Comparison of ENCODE assay signal across 11 mouse cellular contexts in genomic region chr15:79513940-79514339, GRCm38 (mm10). TPM values are rescaled to one million over a fixed set of nuclear protein-coding genes. Genes with fewer than 3 reads are reported as not detected.
DNase-seq lines count a peak whose midpoint lies in the region; ATAC-seq and TF ChIP-seq lines count a peak whose summit lies in the region.
"Had no signal": no experiment of that assay in that cellular context is flagged by ENCODE, and none has a peak within 500 bp of the region (broad histone marks: within the 10 kb centered on the region; RNA-seq: fewer than 3 reads in every experiment).

No protein-coding gene starts in this region.

- no peak for TF ChIP-seq CTCF in kidney, postnatal 0 days (IDR thresholded peaks at IDR 0.05; ENCODE audit: low read depth)

- H3K4me1 ChIP-seq in kidney, postnatal 0 days (replicated peaks; ENCODE audit: insufficient read depth, low read length) = peaks cover 12% of the 10 kb centered on the region; the same call in 1 of the 2 replicates
- H3K4me1 ChIP-seq in embryonic facial prominence, embryonic 11.5 days (ENCODE audit: control insufficient read depth, insufficient read depth, low read length) = no peaks in the 10 kb centered on the region; the same call in 1 of the 2 replicates
- H3K4me1 ChIP-seq in limb, embryonic 13.5 days = peaks cover 46% of the 10 kb centered on the region

- no peak for ATAC-seq in kidney, postnatal 0 days (replicated peaks; ENCODE audit: low FRiP score, low read depth)
- ATAC-seq in embryonic facial prominence, embryonic 11.5 days (replicated peaks; ENCODE audit: insufficient number of reproducible peaks, low FRiP score, low TSS enrichment, low read depth) = no peak
- ATAC-seq in limb, embryonic 13.5 days (ENCODE audit: low FRiP score, low read depth) = no peak

- no peak overlapping the region for H3K4me3 ChIP-seq in kidney, postnatal 0 days (replicated peaks; ENCODE audit: low read depth, low read length)
- H3K4me3 ChIP-seq in embryonic facial prominence, embryonic 11.5 days (ENCODE audit: low read depth, low read length) = no peak overlapping the region
- no peak overlapping the region for H3K4me3 ChIP-seq in limb, embryonic 13.5 days
- H3K4me3 ChIP-seq: hindbrain, embryonic 15.5 days; neural tube, embryonic 13.5 days had no signal

- H3K4me2 ChIP-seq in kidney, postnatal 0 days (ENCODE audit: low read length) = no peak overlapping the region
- no peak overlapping the region for H3K4me2 ChIP-seq in embryonic facial prominence, embryonic 11.5 days (ENCODE audit: low read depth, low read length)
- H3K4me2 ChIP-seq in limb, embryonic 13.5 days (replicated peaks) = no peak overlapping the region
- H3K4me2 ChIP-seq: hindbrain, embryonic 15.5 days; neural tube, embryonic 13.5 days had no signal

- no peak overlapping the region for H3K9ac ChIP-seq in kidney, postnatal 0 days (ENCODE audit: low read depth, low read length)
- H3K9ac ChIP-seq in embryonic facial prominence, embryonic 11.5 days (replicated peaks; ENCODE audit: low read length) = no peak overlapping the region
- 0 out of 2 replicates have a peak overlapping the region, but pooled peaks have one; percentile 32 for H3K9ac ChIP-seq in limb, embryonic 13.5 days
- H3K9ac ChIP-seq: hindbrain, embryonic 15.5 days; neural tube, embryonic 13.5 days had no signal

- peaks cover 12% of the 10 kb centered on the region for H3K27me3 ChIP-seq in kidney, postnatal 0 days (ENCODE audit: insufficient read depth, low read length)
- peaks cover 58% of the 10 kb centered on the region for H3K27me3 ChIP-seq in embryonic facial prominence, embryonic 11.5 days (ENCODE audit: control insufficient read depth, insufficient read depth, low read length)
- H3K27me3 ChIP-seq in limb, embryonic 13.5 days = peaks cover 76% of the 10 kb centered on the region

- no peaks in the 10 kb centered on the region for H3K9me3 ChIP-seq in kidney, postnatal 0 days (replicated peaks; ENCODE audit: low read length)
- H3K9me3 ChIP-seq in embryonic facial prominence, embryonic 11.5 days (replicated peaks; ENCODE audit: control insufficient read depth, low read length) = no peaks in the 10 kb centered on the region
- no peaks in the 10 kb centered on the region for H3K9me3 ChIP-seq in limb, embryonic 13.5 days
- H3K9me3 ChIP-seq: hindbrain, embryonic 15.5 days; neural tube, embryonic 13.5 days had no signal

- H3K36me3 ChIP-seq in kidney, postnatal 0 days (ENCODE audit: insufficient read depth, low read length) = no peaks in the 10 kb centered on the region
- no peaks in the 10 kb centered on the region for H3K36me3 ChIP-seq in embryonic facial prominence, embryonic 11.5 days (replicated peaks; ENCODE audit: control insufficient read depth, insufficient read depth, low read depth, low read length)
- no peaks in the 10 kb centered on the region for H3K36me3 ChIP-seq in limb, embryonic 13.5 days
- H3K36me3 ChIP-seq: hindbrain, embryonic 15.5 days; neural tube, embryonic 13.5 days had no signal

- H3K27ac ChIP-seq in kidney, postnatal 0 days = no peak overlapping the region
- no peak overlapping the region for H3K27ac ChIP-seq in embryonic facial prominence, embryonic 11.5 days (replicated peaks; ENCODE audit: low read depth, low read length)
- H3K27ac ChIP-seq in limb, embryonic 13.5 days = no peak overlapping the region
- H3K27ac ChIP-seq: hindbrain, embryonic 15.5 days; neural tube, embryonic 13.5 days had no signal

- WGBS in kidney, postnatal 0 days = 13% methylated on average over 9 of the region's 9 CpGs
- 8% methylated on average over 9 of the region's 9 CpGs for WGBS in embryonic facial prominence, embryonic 11.5 days
- WGBS in limb, embryonic 13.5 days = 5% methylated on average over 9 of the region's 9 CpGs

- peak; percentile 70 for DNase-seq in kidney, postnatal 0 days (ENCODE audit: low spot score)
- DNase-seq in kidney, adult 8-10 months = no peak
- DNase-seq in R1 (ENCODE audit: low read depth, low spot score) = peak; percentile 59
- DNase-seq in embryonic facial prominence, embryonic 11.5 days (ENCODE audit: low spot score) = peak; percentile 30
- DNase-seq in right cerebral cortex, postnatal 4 days = no peak
- DNase-seq in cerebellum, adult 11 months = no peak
- DNase-seq: cerebellum, postnatal 36 days had no signal

RNA-seq across cellular contexts. Expression of gene Kdelr3, which starts 2.3 kb away (rescaled TPM):
- 41.6 and 54.9 TPM in 2 replicates for polyA plus RNA-seq in kidney, postnatal 0 days (2015; fragmentation: Nextera tagmentation; extraction: Ambion mirVana)
- 11.8 and 13.7 TPM in 2 replicates for polyA plus RNA-seq in embryonic facial prominence, embryonic 11.5 days (2014; fragmentation: Nextera tagmentation; extraction: Ambion mirVana)
- 123 and 133 TPM in 2 replicates for polyA plus RNA-seq in limb, embryonic 13.5 days (2015; fragmentation: Nextera tagmentation; extraction: Ambion mirVana)

RNA-seq across cellular contexts. Expression of gene Kcnj4, which starts 8.9 kb away (rescaled TPM):
- 0.11 TPM in 1 of 2 replicates, not detected in the other for polyA plus RNA-seq in kidney, postnatal 0 days (2015; fragmentation: Nextera tagmentation; extraction: Ambion mirVana)
- polyA plus RNA-seq in embryonic facial prominence, embryonic 11.5 days (2014; fragmentation: Nextera tagmentation; extraction: Ambion mirVana) = 0.25 TPM in 1 of 2 replicates, not detected in the other
- not detected in 2 replicates for polyA plus RNA-seq in limb, embryonic 13.5 days (2015; fragmentation: Nextera tagmentation; extraction: Ambion mirVana)
- polyA plus RNA-seq: hindbrain, embryonic 15.5 days; neural tube, embryonic 13.5 days; small intestine, adult 2 months had no signal

RNA-seq across cellular contexts. Expression of gene Ddx17, which starts 32.6 kb away (rescaled TPM):
- polyA plus RNA-seq in kidney, postnatal 0 days (2015; fragmentation: Nextera tagmentation; extraction: Ambion mirVana) = 38.6 and 39.9 TPM in 2 replicates
- polyA plus RNA-seq in embryonic facial prominence, embryonic 11.5 days (2014; fragmentation: Nextera tagmentation; extraction: Ambion mirVana) = 77.4 and 79.2 TPM in 2 replicates
- 62.3 and 62.9 TPM in 2 replicates for polyA plus RNA-seq in limb, embryonic 13.5 days (2015; fragmentation: Nextera tagmentation; extraction: Ambion mirVana)

RNA-seq across cellular contexts. Expression of gene Csnk1e, which starts 58.6 kb away (rescaled TPM):
- 50.9 and 53.9 TPM in 2 replicates for polyA plus RNA-seq in kidney, postnatal 0 days (2015; fragmentation: Nextera tagmentation; extraction: Ambion mirVana)
- 108 and 109 TPM in 2 replicates for polyA plus RNA-seq in embryonic facial prominence, embryonic 11.5 days (2014; fragmentation: Nextera tagmentation; extraction: Ambion mirVana)
- 109 and 116 TPM in 2 replicates for polyA plus RNA-seq in limb, embryonic 13.5 days (2015; fragmentation: Nextera tagmentation; extraction: Ambion mirVana)

Comparison
In these comparisons a context has a peak if more than half of its experiments do, and no peak if none do; other contexts are left out.
1. DNase-seq: peak in kidney, postnatal 0 days (single experiment), R1 (single experiment) and embryonic facial prominence, embryonic 11.5 days (single experiment); none in kidney, adult 8-10 months (0 of 2), right cerebral cortex, postnatal 4 days (single experiment) and cerebellum, adult 11 months (single experiment).